Mouse (Mus musculus) retina, adult 2 months (tissue): ENCODE results near the gene Hsd17b3.
"Not testable (repeated sequence)": the region's sequence is repeated elsewhere in the genome, so short reads cannot be mapped to it uniquely, and the experiment has no call there.

Experiments used
- DNase-seq: peaks from one replicate; pipeline ENCODE4 v3.0.0-alpha.2; 2012; ENCODE audit warnings: low read depth, low spot score

Hsd17b3 gene

DNA sequence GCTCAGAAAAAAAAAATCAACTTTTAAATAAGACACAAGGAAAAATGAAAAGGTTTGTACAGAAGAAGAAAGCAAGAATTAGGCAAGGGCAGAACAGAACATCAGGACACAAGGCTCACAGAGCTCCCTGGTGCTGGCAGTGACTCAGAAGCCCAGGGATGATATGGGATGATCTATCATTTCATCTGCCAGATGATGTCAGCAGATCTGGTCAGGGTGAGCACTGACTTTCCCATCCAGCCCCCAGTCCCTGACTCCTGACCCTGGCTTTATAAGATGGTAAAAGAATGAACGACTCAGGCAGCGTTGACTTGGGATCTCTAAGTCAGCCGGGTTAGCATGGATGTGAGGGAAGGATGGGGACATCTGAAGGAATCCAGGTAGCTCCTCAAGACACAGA lies 5.7 kb downstream of the Hsd17b3 start:
- DNase-seq: no peak

DNA sequence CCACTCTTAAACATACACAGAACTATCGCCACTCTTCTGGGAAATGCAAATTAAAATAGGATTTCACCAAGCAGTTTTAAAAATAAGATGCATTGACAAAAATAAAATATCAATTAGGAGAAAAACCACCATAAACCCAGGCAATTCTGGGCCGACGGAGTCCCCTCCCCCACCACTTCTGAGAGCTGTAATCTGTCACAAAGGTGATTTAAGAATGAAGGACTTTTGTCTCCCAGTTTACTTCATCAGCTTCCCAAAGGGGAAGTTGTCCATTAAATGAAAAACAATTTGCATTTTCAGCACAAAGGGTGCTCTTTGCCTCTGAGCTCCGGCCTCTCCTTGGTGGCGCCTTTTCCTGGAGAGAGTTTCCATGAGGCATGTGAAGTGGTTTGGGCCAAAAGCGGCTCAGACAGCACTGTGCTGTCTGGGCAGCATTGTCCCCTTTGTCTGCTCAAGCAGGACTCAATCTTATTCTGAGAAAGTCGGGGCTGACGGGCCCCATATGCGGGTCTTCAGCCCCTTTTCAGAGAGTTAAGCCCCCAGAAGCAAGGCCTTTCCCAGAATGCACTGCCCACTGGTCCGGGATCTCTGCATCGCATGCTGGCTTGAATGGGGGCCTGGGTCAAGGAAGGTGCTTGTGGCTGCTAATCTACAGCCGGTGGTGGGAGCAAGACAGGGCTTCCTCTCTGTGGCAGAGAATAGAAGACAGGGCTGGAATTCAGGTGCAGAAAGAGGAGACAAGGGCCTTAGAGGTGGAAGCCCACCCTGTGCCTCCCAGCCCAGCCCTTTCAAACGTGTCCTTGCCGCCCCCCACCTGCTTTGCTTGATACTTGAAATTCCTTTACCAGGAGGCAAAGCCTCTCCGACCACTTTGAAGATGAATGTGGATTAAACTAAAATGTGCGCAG lies 7.8 kb downstream of the Hsd17b3 start:
- no peak for DNase-seq

DNA sequence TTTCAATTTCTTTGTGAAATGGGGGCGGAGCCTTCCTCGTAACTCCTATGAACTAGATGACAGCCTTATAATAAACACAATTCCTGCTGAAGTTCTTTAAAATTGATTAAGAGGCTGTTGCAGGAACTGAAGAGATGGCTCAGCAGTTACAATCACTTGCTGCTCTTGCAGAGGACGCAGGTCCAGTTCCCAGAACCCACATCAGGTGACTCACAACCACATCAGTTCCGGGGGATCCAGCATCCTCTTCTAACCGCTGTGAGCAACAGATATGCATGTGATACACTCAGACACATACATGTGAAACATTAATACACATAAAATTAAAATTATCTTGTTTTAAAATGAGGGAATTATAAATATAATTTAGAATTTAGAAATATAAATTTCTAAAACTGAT lies 11.4 kb downstream of the Hsd17b3 start:
- DNase-seq: no peak

DNA sequence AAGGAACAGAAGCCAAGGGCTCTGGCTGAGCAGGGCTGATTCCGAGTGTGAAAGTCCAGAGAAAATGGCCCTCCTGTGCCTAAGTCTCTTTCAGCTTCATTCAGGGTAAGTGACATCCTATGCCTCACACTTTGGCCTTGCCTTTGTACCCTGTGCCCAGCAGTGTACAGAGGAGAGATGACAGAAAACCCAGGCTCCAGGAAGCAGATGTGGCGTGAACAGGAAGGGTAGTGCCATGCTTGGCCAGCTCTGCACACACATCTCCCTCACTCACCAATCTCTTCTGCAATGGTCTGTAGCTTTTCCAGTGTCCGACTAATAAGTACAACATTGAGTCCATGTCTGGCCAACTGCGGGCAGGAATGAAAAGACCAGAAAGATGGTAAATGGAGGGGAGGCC lies 13.0 kb downstream of the Hsd17b3 start:
- DNase-seq: no peak

DNA sequence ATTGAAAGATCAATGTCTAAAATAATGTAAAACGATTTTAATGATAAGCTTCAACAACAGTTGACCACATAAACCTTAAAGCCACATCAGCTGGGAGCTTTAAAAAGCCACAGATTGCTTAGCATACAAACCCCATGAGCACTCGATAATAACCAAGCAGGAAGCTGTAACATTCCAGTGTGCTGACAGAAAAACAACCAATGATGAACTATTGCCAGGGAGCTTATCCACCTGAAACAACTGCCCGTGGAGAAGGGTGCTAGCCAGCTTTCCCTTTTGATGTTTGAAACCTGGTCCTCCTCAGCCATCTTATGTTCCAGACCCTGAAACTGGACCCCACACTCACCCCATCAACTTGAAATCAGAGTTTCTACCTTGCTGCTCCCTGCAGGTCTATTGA lies 22.4 kb downstream of the Hsd17b3 start:
- no peak for DNase-seq

DNA sequence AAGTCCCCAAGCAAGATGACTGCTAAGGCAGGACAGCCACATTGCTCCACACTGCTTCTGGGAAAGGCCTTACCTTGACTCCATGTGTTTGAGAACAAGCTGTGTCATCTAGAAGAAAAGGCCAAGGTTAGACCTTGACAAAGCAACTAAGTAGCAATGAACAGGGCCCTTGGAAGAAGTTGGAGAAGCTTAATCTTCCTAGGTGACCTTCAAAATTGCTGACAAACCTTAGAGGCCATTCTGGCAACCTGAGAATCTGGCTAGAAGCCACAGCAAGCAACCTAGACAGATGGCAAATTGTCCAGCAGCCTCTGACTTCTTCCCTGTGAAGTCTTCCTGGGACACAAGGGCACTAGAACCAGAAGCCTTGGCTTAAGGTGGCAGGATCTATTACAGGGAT lies 24.8 kb downstream of the Hsd17b3 start:
- DNase-seq: no peak

DNA sequence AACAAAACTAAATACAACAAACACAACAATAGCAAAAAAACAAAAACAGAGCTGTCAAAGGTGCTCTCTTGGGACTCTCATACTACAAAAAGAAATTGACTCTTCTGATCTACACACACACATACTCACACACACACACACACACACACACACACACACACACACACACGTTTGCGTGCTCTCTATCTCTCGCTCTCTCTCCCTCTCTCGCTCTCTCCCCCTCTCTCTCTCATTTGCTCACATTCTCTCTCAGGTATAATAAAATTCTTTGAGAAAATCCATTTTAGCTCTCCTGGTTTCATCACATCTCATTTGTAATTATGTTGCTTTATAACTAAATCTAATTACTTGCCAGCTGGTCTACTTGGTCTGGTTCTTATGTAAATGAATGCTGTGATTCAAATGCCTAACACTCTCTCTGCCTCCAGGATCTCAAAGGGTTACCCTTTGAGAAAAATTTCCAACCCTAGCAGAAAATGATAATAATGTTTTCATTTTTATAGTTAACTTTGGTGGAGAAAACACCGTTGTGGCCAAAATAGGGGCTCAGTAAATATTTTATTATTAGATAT lies 28.0 kb downstream of the Hsd17b3 start:
- DNase-seq: no peak

DNA sequence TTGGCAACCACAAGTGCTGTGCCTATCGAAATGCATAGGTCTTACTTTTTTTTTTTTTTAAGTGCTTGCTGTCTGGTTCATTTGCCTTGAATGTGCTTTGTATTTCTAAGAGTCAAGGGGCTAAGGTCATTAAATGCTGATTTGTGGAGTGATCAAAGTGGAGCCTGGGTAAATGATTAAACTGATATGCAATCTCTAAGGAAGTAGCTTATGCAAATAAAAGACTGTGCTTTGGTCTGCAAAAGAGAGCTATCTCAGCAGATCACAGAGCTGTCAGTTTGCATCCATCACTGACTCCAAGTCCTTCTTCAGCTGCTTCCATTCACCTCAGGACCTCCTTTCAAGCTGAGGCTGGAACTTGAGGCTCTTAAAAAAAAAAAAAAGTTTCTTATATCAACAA lies 35.1 kb downstream of the Hsd17b3 start:
- DNase-seq: no peak

DNA sequence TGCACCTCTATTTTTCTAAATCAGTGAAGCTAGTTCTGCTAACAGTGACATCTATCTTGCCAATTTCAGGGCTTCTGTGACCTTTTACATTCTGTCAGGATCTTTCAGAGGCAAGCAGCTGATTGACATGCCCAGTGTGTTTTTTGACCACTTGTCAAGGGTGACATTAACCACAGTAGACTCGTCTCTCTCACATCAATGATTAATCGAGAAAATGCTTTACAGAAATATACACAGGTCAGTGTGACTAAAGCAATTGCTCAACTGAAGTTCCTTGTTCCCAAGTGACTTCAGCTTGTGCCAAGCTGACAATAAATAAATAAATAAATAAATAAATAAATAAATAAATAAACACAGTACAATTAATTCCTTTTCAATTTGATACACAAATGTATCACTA lies 36.7 kb downstream of the Hsd17b3 start:
- not testable (repeated sequence) for DNase-seq

DNA sequence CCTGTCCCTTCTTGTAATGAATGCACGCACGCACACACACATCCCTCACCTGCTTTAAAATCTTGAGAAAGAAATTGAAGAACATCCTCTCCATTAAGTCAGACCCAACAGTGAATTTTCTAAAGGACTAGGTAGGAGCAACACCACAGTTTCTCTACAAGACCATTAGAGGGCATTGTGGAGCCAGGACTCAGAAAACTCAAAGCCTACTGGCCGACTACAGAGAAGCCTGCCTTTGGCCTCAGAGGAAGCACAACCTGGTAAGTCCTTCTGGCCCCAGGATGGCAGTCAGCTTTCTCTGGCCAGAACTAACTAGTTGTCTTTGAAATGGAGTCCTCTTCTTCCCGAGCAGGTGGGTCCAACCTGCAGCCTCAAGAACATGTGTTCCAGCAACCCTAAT lies 38.1 kb downstream of the Hsd17b3 start:
- DNase-seq: no peak

DNA sequence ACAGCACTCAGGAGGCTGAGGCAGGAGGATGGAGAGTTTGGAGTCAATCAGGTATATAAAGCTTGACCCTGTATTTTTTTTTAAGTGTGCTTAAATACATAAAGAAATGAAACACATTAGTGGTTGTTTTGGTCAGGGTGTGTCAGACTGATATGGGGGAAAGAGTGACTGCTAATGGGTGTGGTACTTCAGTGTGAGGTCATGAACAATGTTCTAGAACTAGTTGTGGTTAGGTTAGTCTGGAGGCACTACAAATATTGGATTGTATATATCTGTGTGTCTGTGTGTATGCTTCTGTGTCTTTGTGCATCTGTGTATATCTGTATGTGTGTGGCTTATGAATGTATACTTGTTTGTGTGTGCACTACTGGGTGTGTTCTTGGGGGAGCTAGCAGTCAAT lies 39.5 kb downstream of the Hsd17b3 start:
- no peak for DNase-seq

DNA sequence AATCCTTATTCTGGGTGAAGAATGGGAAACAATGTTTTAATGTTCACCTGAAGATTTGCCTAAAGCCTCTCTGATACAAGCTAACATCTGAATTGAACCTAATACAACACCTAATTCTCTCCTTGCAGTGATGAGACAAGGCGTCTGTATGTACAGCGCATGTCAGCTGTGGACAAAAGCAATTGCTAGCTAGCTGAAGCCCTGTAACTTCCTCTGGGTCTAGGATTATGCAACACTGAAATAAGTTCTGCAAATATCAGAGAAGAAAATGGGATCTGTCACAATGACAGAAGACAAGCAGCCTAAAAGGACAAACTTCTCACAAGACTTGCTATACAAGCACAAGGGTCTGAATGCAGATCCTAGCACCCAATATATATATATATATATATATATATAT lies 40.6 kb downstream of the Hsd17b3 start:
- no peak for DNase-seq

DNA sequence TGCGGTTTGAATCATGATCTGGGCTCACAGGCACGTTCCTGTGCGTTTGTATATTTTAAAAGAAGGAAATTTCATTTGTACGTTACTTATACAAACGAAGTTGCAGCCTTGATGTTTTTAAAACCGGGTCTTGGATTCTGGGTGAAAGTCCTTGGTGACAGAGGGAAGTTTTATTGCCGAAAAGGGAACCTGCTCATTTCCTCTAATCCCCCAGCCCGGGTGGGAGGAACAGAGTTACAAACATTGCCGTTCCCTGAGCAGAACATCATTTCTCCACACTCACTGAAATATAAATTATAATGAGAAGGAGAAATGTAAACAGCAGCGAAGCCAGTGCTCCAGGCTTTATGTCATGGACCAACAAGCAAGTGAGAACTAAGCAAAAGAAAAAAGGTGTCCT lies 49.1 kb downstream of the Hsd17b3 start:
- DNase-seq: no peak

DNA sequence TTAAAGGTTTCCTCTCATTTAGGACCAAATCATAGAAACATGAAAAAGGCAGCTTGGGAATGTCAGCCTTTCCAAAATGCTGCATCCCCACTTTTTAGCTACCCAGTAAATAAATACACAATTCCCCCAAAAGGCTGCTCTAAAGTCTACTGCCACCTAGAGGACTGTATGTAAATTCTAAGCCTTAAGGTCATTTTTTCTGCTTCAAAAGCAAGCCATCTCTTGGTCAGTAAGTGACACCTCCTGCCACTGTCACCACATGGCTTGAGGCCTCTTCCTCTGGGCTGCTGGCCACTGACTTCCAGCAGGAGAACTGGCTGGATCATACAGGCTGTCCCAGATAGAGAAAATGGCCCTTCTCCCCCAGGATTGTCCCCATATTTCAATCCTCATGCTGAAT lies 50.9 kb downstream of the Hsd17b3 start:
- DNase-seq: no peak

DNA sequence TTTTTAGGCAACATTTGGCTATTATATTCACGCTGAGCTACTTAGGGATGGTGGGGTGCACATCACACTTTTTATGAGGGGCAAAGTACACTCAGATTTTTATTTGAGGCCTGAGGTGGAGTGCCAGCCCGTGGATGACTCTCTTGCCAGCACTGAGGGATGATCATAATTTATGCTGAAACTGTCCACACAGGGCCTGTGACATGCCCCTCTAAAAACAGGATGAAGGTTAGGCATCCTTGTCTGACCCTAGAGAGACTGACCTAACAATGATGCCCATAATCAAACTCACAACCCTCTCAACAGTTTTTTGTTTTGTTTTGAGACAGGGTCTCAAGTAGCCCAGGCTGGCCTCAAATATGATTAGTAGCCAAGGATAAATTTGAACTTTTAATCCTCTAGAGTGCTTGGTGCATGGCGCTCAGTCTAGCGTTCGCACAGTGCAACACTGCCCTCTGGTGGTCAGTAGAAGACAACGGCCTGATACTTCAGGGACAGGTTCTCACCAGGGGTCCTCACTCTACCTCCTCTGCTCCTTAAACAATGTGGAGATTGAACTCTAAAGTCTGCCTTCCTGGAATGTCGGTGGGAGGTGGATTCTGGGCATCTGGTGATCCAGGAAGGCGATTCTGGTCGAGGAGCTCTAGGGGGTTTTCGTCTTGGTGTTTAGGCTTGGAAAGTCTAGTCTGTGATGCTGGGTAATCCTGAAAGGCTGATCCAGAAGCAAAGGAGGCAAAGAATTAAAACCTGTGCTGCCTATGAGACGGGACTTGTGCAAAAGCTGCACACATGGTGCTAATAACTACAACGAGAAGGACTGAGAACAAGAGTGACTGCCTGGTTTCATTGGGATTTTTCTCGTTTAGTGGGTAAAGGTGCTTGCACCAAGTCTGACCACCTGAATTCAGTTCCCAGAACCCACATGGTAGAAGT lies 52.7 kb downstream of the Hsd17b3 start:
- DNase-seq: peak; percentile 50

DNA sequence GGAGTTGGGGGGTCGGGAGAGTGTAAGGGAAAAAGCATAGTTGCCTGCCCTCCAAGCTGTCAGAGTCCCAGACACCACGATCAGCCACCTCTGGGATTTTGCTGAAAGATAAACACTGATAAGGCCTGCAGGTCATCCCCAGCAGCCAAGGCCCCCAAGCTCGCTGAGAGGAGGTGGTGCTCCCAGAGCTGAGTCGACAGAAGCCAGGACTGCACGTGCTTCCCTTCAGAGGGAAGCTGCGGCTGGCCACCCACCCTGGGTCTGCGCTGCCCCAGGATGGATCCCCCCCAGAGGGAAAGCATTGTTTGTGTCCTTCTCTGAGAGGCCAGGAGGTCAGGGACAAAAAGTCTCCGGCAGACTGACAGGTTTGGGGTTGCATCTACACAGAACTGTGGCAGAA lies 54.0 kb downstream of the Hsd17b3 start:
- DNase-seq: no peak

DNA sequence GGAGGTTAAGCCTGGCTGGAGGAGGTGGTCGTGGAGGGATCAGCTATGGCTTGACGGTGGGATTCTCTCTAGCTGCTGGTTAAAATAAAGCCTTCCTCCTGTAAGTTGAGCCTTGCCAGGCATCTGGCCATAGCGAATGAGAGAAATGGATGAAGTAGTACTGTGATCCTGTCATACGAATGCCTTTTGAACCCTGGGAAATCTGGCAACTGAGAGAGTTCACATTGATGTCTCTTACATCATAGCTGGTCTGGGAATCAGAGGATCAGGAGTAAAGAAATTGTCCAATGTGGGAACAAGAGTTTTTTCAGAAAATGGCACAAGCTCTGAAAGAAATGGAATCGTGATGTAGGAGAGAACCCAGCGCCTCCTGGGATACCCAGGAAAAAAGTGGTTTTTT lies 55.1 kb downstream of the Hsd17b3 start:
- no peak for DNase-seq

DNA sequence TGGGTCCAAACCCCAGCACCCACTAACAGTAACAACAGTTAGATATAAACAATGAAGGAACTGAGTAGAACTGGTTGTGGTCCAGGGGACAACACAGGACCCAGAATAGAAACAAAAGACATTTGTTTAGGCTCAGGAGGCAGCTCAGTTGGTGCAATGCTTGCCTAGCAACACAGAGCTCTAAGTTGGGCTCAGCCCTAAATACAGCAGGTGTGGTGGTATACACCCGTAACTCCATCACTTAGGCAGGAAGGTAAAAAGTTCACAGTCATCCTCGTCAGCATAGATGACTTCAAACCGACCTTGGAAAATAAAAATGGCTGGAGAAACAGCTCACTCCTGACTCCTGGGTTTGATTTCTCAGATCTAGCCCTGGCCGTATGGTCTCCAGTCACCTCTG lies 55.8 kb downstream of the Hsd17b3 start:
- DNase-seq: no peak

DNA sequence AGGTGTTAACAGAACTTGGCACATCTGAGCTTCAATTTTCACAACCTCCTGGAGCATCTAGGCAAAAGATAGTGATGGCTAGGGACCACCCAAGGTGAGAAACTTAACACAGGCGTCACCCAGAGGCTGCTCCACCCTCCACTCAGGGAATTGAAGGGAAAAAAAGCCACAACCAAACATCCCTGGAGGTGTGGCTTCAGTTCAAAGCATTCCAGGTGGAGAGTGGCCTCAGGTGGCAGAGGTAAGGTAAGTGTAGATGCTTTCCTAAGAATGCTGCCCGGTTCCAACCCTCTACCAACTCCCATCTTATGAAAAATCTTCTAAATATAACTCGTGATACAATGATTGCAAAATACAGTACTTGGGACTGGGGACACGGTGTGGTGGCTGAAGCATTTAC lies 57.8 kb downstream of the Hsd17b3 start:
- DNase-seq: no peak

DNA sequence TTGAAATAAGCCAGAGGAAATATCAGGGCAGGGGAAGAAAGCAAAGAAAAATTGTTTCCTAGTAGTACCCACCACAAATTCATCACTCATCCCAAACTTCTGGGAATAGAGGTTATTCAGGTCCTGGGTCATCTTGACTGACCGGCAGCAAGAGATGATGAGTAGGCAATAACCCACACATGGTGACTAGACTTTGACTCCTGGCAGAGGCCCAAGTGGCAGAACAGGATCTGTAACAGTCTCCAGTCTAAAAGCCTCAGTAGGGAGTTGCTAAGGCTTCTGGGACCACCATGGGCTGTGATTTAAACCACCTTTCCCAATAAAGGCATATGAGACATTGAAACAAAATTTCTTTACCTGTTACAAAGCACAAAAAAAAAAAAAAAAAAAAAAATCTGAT lies 58.2 kb downstream of the Hsd17b3 start:
- no peak for DNase-seq

DNA sequence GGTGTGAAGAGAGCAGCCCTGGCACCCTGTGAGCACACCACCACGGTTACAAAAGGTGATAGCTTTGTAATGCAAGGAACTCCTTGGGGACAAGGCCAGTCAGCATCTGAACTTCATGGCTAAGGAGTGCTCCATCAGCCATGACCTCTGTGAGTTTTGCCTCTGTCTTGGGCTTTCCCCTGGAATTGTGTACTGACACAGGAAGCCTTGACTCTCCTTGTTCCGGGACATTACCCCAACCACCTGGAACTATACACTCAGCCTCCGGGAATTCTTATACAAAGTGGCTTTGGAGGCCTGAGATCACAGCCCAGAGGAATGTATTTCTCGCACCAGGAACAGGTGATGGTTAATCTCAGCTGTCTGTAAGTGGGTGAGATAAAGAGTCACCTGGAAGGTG lies 64.2 kb downstream of the Hsd17b3 start:
- no peak for DNase-seq

DNA sequence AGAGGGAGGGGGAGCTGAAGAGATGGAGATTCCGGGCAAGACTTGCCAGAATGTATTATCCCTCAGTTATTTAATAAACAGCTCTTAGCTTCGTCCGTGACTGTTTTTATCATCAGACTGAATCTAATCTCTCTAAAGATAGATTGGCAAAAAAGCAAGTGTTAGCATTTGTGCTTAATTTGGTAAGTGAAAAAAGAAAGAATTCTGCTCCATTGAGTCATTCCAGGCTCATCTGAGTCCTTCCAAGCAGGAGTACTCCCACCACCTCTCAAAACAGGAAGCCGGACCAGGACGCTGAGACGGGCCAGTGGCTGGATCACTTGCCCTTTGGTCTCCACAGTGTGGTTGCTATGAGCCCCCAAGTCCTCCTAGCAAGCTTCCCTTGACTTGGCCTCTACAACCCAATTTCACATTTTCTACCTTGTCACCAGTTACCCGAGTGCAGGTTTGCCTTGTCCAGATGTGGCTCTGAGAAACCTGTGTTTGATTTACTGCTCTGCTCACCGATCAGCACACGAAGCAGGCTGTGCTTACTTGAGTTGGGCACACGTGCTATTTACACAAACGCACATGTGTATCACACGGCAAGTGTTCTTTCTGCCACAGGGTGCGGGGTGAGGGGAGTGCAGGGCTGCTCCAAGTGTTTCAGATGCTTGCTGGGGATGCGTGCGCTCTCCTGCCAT lies 66.1 kb downstream of the Hsd17b3 start:
- no peak for DNase-seq
